Mouse (Mus musculus): Measurements from ENCODE around the gene Spindoc. TPM values are rescaled to one million over a fixed set of nuclear protein-coding genes. Genes with fewer than 3 reads are reported as not detected.

The Spindoc gene
- total RNA-seq, 4 experiments from 2014 or later = 21.8 to 27.1 (median 25.3) TPM

GRCm38 (mm10) chr19:7337781-7338342 lies 44.9 kb downstream of the Spindoc start:
- DNase-seq (ENCODE audit: low spot score in 2 of 2) = no peak

GRCm38 (mm10) chr19:7335656-7336055 lies 47.1 kb downstream of the Spindoc start:
- DNase-seq (ENCODE audit: low spot score in 2 of 2) = no peak

GRCm38 (mm10) chr19:7334049-7334448 lies 48.7 kb downstream of the Spindoc start:
- DNase-seq (ENCODE audit: low spot score in 2 of 2) = no peak

DNA sequence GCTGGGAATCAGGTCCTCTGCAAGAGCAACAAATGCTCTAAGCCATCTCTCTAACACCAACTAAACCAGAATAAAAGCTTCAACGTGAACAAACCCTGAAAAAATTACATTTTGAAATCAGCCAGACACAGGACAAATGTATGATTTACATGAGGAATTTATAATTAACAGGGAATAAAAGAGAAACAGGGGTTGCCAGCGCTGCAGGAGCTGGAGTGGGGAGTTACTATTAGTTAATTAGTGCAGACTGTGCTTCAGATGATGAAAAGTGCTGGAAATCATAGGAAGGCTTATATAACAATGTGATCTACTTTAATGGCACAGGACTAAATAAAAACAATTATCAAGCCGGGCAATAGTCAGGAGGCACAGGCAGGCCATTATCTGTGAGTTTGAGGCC lies 61.4 kb downstream of the Spindoc start:
- no peak for DNase-seq (ENCODE audit: low spot score in 2 of 2)

DNA sequence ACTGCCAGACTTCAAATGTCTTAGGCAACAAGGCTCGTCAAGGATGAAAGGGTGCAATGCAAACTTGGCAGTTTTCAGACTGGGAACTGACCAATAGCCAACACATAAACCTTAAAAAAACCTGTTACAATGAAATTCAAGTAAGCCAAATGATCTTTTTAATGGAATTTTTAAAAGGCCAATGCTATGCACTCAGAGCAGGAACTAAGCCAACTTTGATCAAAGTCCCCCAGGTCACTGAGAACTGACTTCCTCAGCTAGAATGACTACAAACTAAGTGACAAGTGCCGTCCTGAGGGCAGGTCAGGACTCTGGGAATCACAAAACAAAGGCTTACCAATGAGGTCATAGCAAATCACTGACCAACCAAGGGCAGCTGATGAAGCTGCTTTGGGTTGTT lies 62.6 kb downstream of the Spindoc start:
- DNase-seq (ENCODE audit: low spot score in 2 of 2) = no peak

DNA sequence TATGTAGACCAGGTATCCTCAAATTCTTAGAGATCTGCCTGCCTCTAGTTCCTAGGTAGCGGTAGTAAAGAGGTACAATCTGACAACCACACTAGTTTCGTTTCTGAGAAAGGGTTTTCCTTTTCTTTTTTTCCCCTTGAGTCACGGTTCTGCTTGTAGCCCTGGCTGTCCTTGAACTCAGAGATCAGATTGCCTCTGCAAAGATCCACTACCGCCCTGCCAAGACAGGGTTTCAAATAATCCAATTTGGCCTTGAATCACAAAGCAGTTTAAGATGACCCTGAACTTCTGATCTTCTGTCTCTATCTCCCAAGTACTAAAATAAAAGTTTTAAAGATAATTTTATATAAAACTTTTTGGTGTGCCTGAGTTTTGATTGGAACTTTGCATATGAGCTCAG lies 65.1 kb downstream of the Spindoc start:
- DNase-seq (ENCODE audit: low spot score in 2 of 2) = no peak

GRCm38 (mm10) chr19:7316822-7317221 lies 66.0 kb downstream of the Spindoc start:
- no peak for DNase-seq (ENCODE audit: low spot score in 2 of 2)

DNA sequence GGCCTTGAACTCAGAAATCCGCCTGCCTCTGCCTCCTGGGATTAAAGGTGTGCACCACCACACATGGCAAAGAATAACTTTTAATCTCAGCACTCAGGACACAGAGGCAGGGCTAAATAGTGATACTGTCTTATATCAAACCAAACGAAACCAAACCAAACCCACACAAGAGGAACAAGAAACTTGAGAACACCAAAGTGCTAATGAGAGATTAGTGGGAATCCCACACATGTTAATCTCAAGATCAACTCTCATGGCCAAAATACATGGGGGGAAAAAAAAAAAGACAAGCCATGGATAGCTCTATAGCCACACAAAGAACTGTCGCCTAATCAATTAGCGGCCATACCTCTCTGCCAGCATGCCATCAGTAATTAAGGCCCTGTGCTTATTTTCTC lies 67.2 kb downstream of the Spindoc start:
- DNase-seq (ENCODE audit: low spot score in 2 of 2) = no peak

DNA sequence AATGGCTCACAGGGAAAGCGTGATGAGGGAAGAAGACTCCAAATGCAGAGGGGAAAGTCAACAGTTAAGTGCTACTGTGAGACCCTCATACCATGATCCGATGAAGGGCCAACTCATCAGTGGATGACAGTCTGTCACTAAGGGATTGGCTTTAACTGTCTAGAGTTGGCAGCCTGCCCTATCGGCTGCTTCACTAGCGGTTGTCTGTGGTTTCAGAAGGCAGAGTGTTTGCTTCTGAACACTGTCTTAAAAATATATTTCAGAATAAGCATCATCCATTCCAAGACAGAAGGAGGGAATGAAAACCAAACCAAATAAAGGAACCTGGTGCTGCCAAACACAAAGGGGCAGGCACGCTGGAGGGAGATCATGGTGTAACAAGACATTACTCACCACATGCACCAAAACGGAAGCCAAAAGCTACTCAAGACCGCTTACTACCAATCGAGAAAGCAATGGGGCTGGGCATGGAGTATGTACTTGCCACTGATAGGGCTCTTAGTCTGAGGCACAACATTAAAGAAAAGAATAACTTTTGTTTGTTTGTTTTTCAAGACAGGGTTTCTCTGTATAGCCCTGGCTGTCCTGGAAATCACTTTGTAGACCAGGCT lies 67.7 kb downstream of the Spindoc start:
- DNase-seq (ENCODE audit: low spot score in 2 of 2) = no peak

DNA sequence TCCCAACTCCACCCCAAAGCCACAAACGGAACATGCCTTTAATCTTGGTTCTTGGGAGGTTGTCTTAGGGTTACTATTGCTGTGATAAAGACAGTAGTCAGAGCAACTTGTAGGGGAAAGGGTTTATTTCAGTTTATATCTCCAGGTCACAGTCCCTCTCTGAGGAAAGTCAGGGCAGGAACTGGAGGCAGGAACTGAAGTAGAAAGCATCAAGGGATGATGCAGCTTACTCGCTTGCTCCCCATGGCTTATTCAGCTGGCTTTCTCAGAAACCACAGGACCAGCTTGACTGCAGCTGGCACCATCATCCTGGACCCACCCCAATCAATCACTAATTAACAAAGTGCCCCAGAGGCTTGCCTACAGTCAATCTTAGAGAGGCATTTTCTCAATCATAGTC lies 69.1 kb downstream of the Spindoc start:
- no peak for DNase-seq (ENCODE audit: low spot score in 2 of 2)

- no peak for DNase-seq (ENCODE audit: low spot score in 2 of 2)
Measured at GRCm38 (mm10) chr19:7311306-7311705, 71.5 kb downstream of the Spindoc start.

- DNase-seq (ENCODE audit: low spot score in 2 of 2) = no peak
Measured at GRCm38 (mm10) chr19:7310704-7311103, 72.1 kb downstream of the Spindoc start.

DNA sequence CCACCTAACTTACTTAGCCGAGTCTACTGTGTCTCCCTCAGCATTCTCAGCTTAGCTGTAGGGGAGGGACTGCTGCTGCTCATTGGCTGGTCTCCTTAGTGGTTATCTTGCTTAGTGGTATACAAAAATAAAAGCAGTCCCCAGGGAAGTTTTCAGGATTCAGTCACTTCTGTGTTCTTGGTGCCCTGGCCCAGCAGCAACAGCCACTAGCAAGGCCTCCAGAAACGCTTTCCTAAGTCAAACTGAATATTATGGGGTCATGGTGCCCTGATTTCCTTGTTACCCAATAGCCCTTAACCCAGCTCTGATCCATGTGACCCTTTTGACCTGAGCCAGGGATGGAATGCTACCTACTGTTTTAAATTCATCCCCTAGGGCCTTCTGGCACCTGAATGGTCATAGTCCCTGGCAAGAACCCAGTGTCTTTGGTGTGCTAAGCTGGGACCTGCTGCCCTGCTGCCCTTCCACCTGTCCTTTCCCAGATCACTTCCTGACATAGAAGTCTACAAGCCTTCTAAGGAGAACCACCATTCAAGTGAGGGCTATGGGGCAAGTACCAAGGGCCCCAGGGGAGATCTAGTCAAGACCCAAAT lies 73.0 kb downstream of the Spindoc start:
- no peak for DNase-seq (ENCODE audit: low spot score in 2 of 2)

DNA sequence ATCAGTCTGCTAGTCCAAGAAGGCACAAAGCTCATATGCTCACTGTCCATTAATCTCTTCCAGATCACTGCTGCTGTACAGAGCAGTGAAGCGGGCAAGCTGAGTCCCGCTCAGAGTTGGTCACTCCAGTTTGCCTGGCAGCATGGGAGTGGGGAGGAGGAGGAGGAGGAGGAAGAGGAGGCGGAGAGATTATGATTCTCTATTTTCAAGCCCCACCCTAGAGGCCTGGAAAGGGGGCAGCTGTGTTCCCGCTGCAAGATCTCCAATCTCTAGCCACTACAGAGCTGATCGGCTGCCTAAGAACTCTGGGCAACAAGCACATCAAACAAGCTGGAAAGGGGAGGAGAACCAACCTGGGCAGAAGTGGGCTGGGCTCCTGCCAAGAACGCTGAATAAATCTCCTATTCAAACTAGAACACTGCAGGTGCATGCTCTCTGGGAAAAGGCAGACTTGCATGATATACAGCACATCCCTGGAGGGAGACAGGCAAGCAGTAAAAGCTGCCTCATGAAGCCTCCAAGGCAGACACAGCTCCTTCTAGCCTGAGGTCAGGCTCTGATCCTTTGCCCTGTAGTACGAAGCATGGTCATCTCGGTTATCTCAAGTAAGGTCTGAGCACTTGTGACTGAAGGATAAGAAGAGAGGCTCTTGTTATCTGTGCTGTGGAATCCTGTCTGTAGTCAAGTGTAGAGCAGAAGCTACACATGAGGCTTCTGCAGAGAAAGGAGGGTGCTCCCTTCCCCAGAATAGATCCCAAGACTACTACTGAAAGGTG lies 74.6 kb downstream of the Spindoc start:
- DNase-seq (ENCODE audit: low spot score in 2 of 2) = peak in 1 of 2 experiments; percentile 53

- no peak for DNase-seq (ENCODE audit: low spot score in 2 of 2)
Measured at GRCm38 (mm10) chr19:7306968-7307367, 75.8 kb downstream of the Spindoc start.

DNA sequence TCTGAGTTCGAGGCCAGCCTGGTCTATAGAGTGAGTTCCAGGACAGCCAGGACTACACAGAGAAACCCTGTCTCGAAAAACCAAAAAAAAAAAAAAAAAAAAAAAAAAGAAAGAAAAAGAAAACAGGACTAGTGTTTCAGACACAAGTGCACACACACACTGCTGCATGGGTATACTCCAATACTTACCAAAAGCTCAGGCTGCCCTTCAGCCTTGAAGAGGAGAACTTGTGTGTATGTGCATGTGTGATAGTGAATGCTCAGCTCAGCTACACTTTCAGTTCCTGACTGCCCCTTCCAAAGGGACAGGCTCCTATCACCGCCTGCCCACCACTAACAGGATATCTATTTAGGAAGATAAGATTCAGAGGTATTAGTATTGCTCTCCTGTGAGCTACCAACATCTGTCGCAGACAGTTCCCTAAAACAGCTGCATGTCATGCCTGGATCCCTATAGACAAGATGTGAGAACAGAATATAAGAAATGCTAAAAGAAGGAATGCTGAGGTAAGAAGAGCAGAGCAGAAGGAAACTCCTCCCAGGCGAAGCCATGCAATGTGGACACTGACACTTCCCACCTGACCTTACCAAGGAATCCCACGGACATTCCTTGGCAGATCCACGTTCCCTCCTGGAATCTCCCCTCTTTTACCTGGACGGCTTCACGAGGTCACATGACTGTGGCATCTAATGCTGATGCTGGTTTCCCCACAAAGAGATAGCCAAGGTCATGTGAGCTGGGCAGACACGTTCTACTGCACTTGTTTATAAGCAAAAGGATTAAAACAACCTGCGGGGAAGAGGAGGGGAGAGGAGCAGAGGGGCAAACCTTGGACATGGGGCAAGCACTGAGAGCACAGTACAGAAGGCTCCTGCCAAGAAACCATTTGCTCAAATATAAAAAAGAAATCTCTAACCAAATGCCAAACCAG lies 77.1 kb downstream of the Spindoc start:
- no peak for DNase-seq (ENCODE audit: low spot score in 2 of 2)

DNA sequence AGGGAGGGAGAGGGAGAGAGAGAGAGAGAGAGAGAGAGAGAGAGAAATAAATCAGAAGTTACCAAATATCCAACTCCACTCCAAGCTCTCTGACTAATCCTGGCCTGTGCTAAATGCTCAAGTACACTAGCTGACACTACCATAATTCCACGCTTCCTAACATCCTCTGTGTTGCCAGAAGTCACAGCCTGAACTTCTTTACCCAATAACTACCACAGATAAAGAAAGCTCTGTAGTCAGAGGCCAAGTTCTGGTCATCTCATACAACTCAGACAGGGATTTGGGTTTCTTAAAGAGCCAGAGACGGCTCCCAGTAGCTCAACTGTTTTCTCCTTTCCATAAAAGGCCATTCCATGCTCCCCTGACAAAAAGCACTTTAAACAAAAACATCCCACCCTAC lies 78.0 kb downstream of the Spindoc start:
- DNase-seq (ENCODE audit: low spot score in 2 of 2) = no peak

All from left cerebral cortex, adult 8-10 months (tissue).